8 mouse cellular contexts compared by ENCODE assay signal in genomic region chr17:57095855-57096622, GRCm38 (mm10). TPM values are rescaled to one million over a fixed set of nuclear protein-coding genes. Genes with fewer than 3 reads are reported as not detected.
A peak's percentile ranks its signal among the peaks of the same experiment; 100 is the strongest.
DNase-seq lines count a peak whose midpoint lies in the region; ATAC-seq lines count a peak whose summit lies in the region.

No protein-coding gene starts in this region.

- 1% methylated on average over 18 of the region's 19 CpGs for WGBS in heart, embryonic 10.5 days
- WGBS in lung, embryonic 16.5 days, result 3% methylated on average over 18 of the region's 19 CpGs

- no peaks in the 10 kb centered on the region for H3K36me3 ChIP-seq in heart, embryonic 10.5 days
- H3K36me3 ChIP-seq in lung, embryonic 16.5 days (ENCODE audit: control insufficient read depth, insufficient read depth, low read length), result no peaks in the 10 kb centered on the region

- peak; percentile 89 for ATAC-seq in lung, embryonic 16.5 days (ENCODE audit: low read depth)

- peak; percentile 28 to 30 for DNase-seq in right cerebral cortex, adult 2 months (ENCODE audit: low spot score in 2 of 2)
- no peak for DNase-seq in right cerebral cortex, postnatal 25 days
- DNase-seq in embryo, embryonic 10 days (ENCODE audit: low spot score), result peak; percentile 75
- no peak for DNase-seq in heart, embryonic 10.5 days (ENCODE audit: low spot score)
- DNase-seq in kidney, adult 8-10 months, result peak; percentile 54 to 61
- DNase-seq in retina, postnatal 1 day, result peak; percentile 83
- DNase-seq in spleen, adult 12 weeks (ENCODE audit: low spot score), result no peak

- H3K27me3 ChIP-seq in heart, embryonic 10.5 days (ENCODE audit: insufficient read depth, poor library complexity, severe bottlenecking), result peaks cover 13% of the 10 kb centered on the region; the same call in 1 of the 2 replicates
- H3K27me3 ChIP-seq in lung, embryonic 16.5 days (ENCODE audit: control insufficient read depth, insufficient read depth, low read depth, low read length), result no peaks in the 10 kb centered on the region

- peaks cover 13% of the 10 kb centered on the region for H3K4me1 ChIP-seq in heart, embryonic 10.5 days
- 0 out of 2 replicates have a peak, but pooled peaks cover 3% of the 10 kb centered on the region for H3K4me1 ChIP-seq in lung, embryonic 16.5 days (replicated peaks; ENCODE audit: control insufficient read depth, insufficient read depth, low read length)

- H3K4me2 ChIP-seq in lung, embryonic 16.5 days (ENCODE audit: low read depth, low read length), result peak overlapping the region; percentile 56

- no peak overlapping the region for H3K27ac ChIP-seq in heart, embryonic 10.5 days
- H3K27ac ChIP-seq in lung, embryonic 16.5 days (ENCODE audit: low read length), result no peak overlapping the region

- no peak overlapping the region for H3K9ac ChIP-seq in lung, embryonic 16.5 days (ENCODE audit: low read length)

- H3K9me3 ChIP-seq in heart, embryonic 10.5 days, result no peaks in the 10 kb centered on the region
- H3K9me3 ChIP-seq in lung, embryonic 16.5 days (ENCODE audit: control insufficient read depth, low read length), result no peaks in the 10 kb centered on the region

- peak overlapping the region; percentile 42 for H3K4me3 ChIP-seq in heart, embryonic 10.5 days
- peak overlapping the region; percentile 23 for H3K4me3 ChIP-seq in lung, embryonic 16.5 days (ENCODE audit: low read length)

RNA-seq across cellular contexts. Expression of gene Tubb4a, which starts 8.5 kb away (rescaled TPM):
- polyA plus RNA-seq in heart, embryonic 10.5 days (2016; fragmentation: Nextera tagmentation; extraction: Ambion mirVana), result 9.1 and 14.7 TPM in 2 replicates
- polyA plus RNA-seq in lung, embryonic 16.5 days (2015; fragmentation: Nextera tagmentation; extraction: Ambion mirVana), result 12.3 and 15.0 TPM in 2 replicates

RNA-seq across cellular contexts. Expression of gene Tnfsf9, which starts 9.1 kb away (rescaled TPM):
- 5.7 and 7.0 TPM in 2 replicates for polyA plus RNA-seq in heart, embryonic 10.5 days (2016; fragmentation: Nextera tagmentation; extraction: Ambion mirVana)
- 7.3 and 8.5 TPM in 2 replicates for polyA plus RNA-seq in lung, embryonic 16.5 days (2015; fragmentation: Nextera tagmentation; extraction: Ambion mirVana)

RNA-seq across cellular contexts. Expression of gene Dennd1c, which starts 17.7 kb away (rescaled TPM):
- polyA plus RNA-seq in heart, embryonic 10.5 days (2016; fragmentation: Nextera tagmentation; extraction: Ambion mirVana), result 0.68 and 2.2 TPM in 2 replicates
- 5.4 and 5.8 TPM in 2 replicates for polyA plus RNA-seq in lung, embryonic 16.5 days (2015; fragmentation: Nextera tagmentation; extraction: Ambion mirVana)

RNA-seq across cellular contexts. Expression of gene Slc25a23, which starts 36.4 kb away (rescaled TPM):
- polyA plus RNA-seq in heart, embryonic 10.5 days (2016; fragmentation: Nextera tagmentation; extraction: Ambion mirVana), result 8.6 and 8.7 TPM in 2 replicates
- 8.1 and 9.6 TPM in 2 replicates for polyA plus RNA-seq in lung, embryonic 16.5 days (2015; fragmentation: Nextera tagmentation; extraction: Ambion mirVana)

RNA-seq across cellular contexts. Expression of gene Crb3, which starts 37.1 kb away (rescaled TPM):
- polyA plus RNA-seq in heart, embryonic 10.5 days (2016; fragmentation: Nextera tagmentation; extraction: Ambion mirVana), result 0.65 and 3.6 TPM in 2 replicates
- polyA plus RNA-seq in lung, embryonic 16.5 days (2015; fragmentation: Nextera tagmentation; extraction: Ambion mirVana), result 62.6 and 63.1 TPM in 2 replicates

Comparison
In these comparisons a context has a peak if more than half of its experiments do, and no peak if none do; other contexts are left out.
1. DNase-seq: peak in right cerebral cortex, adult 2 months (2 of 2), embryo, embryonic 10 days (single experiment), kidney, adult 8-10 months (2 of 2) and retina, postnatal 1 day (single experiment); none in right cerebral cortex, postnatal 25 days (single experiment), heart, embryonic 10.5 days (single experiment) and spleen, adult 12 weeks (single experiment).